Comparison of ENCODE assay signal across 30 mouse cellular contexts in genomic region chr4:38590358-38590757, GRCm38 (mm10).
"Had no signal": no experiment of that assay in that cellular context is flagged by ENCODE, and none has a peak within 500 bp of the region (broad histone marks: within the 10 kb centered on the region; RNA-seq: fewer than 3 reads in every experiment).

No protein-coding gene starts in this region.

- H3K9ac ChIP-seq: limb, embryonic 12.5 days; limb, embryonic 13.5 days; limb, embryonic 15.5 days; liver, embryonic 13.5 days; liver, embryonic 14.5 days; liver, embryonic 15.5 days; lung, embryonic 14.5 days; lung, embryonic 15.5 days; midbrain, embryonic 12.5 days; midbrain, embryonic 13.5 days; midbrain, embryonic 15.5 days; neural tube, embryonic 12.5 days had no signal

- H3K27me3 ChIP-seq: limb, embryonic 12.5 days; limb, embryonic 13.5 days; limb, embryonic 15.5 days; liver, embryonic 13.5 days; liver, embryonic 15.5 days; lung, embryonic 15.5 days; megakaryocyte, embryonic 14.5 days; midbrain, embryonic 12.5 days; midbrain, embryonic 13.5 days; midbrain, embryonic 15.5 days; neural tube, embryonic 12.5 days had no signal

- ATAC-seq: lung, postnatal 0 days; midbrain, embryonic 13.5 days; midbrain, embryonic 15.5 days; midbrain, embryonic 16.5 days had no signal

- DNase-seq: layer of hippocampus, postnatal 36 days; left cerebral cortex, postnatal 4 days; liver, embryonic 13.5 days; lung, adult 18-20 months; lung, adult 2 months; lung, embryonic 14.5 days; lung, postnatal 10 days; lung, postnatal 14 days; lung, postnatal 36 days; lung, postnatal 4 days; midbrain, embryonic 14.5 days had no signal

- H3K9me3 ChIP-seq: limb, embryonic 10.5 days; limb, embryonic 12.5 days; limb, embryonic 13.5 days; limb, embryonic 15.5 days; liver, embryonic 13.5 days; liver, embryonic 15.5 days; lung, embryonic 15.5 days; megakaryocyte, embryonic 14.5 days; midbrain, embryonic 10.5 days; midbrain, embryonic 12.5 days; midbrain, embryonic 13.5 days; midbrain, embryonic 15.5 days; neural tube, embryonic 12.5 days had no signal

- H3K36me3 ChIP-seq: limb, embryonic 10.5 days; limb, embryonic 12.5 days; limb, embryonic 13.5 days; limb, embryonic 15.5 days; liver, embryonic 13.5 days; liver, embryonic 15.5 days; lung, embryonic 15.5 days; midbrain, embryonic 10.5 days; midbrain, embryonic 12.5 days; midbrain, embryonic 13.5 days; midbrain, embryonic 15.5 days; neural tube, embryonic 12.5 days had no signal

- H3K4me1 ChIP-seq: limb, embryonic 10.5 days; limb, embryonic 12.5 days; limb, embryonic 13.5 days; limb, embryonic 15.5 days; liver, embryonic 13.5 days; liver, embryonic 15.5 days; lung, embryonic 15.5 days; megakaryocyte, embryonic 14.5 days; midbrain, embryonic 10.5 days; midbrain, embryonic 12.5 days; midbrain, embryonic 13.5 days; midbrain, embryonic 15.5 days; neural tube, embryonic 12.5 days had no signal

- H3K4me2 ChIP-seq: limb, embryonic 12.5 days; limb, embryonic 13.5 days; limb, embryonic 15.5 days; liver, embryonic 13.5 days; liver, embryonic 15.5 days; lung, embryonic 14.5 days; lung, embryonic 15.5 days; midbrain, embryonic 11.5 days; midbrain, embryonic 12.5 days; midbrain, embryonic 13.5 days; midbrain, embryonic 15.5 days; neural tube, embryonic 12.5 days had no signal

- H3K4me3 ChIP-seq: left cerebral cortex, adult 2 months; limb, embryonic 10.5 days; limb, embryonic 12.5 days; limb, embryonic 13.5 days; limb, embryonic 15.5 days; liver, embryonic 13.5 days; liver, embryonic 15.5 days; lung, embryonic 15.5 days; megakaryocyte, embryonic 14.5 days; midbrain, embryonic 10.5 days; midbrain, embryonic 12.5 days; midbrain, embryonic 13.5 days; midbrain, embryonic 15.5 days; myocyte; neural tube, embryonic 12.5 days had no signal

- H3K27ac ChIP-seq: left cerebral cortex, adult 2 months; limb, embryonic 10.5 days; limb, embryonic 12.5 days; limb, embryonic 13.5 days; limb, embryonic 15.5 days; liver, embryonic 13.5 days; liver, embryonic 14.5 days; liver, embryonic 15.5 days; lung, embryonic 15.5 days; macrophage; midbrain, embryonic 10.5 days; midbrain, embryonic 12.5 days; midbrain, embryonic 13.5 days; midbrain, embryonic 15.5 days; neural tube, embryonic 12.5 days had no signal
